Mouse (Mus musculus) brain, embryonic 14.5 days (tissue): Measurements from ENCODE around the gene Scai.

Source experiments
- CTCF ChIP-seq: fragments of 200-500 bp; IDR thresholded peaks from 2 replicates; pipeline ENCODE4 v1.5.1; 2012; ENCODE audit warnings: inconsistent platforms, mild to moderate bottlenecking, moderate library complexity, borderline replicate concordance; ENCODE audit not compliant: insufficient read depth, insufficient read length; ENCODE audit errors: extremely low read depth
- POLR2A ChIP-seq: fragments of 200-500 bp; IDR thresholded peaks from 2 replicates; pipeline ENCODE4 v1.6.1; 2012; ENCODE audit warnings: mild to moderate bottlenecking, inconsistent platforms, borderline replicate concordance; ENCODE audit not compliant: poor library complexity, insufficient read depth, insufficient read length, severe bottlenecking; ENCODE audit errors: extremely low read depth

DNA sequence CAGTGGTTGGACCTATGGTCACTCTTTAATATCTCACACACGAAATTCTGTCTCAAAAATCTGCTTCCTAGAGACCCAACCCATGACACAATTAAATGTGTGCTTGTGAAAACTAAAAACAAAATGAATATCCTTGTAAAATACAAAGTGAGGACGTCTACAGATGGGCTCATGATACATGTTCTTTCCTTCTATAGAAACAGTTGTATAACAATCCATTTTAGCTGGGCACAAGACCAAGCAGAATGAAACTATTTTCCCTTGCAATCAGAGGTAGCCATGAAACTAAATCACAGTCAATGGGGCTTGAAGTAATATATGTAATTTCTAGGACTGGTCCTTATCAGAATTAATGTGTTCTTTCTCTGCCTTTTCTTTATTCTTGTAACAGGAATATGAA, 39.6 kb downstream of the Scai start:
- no peak for TF ChIP-seq POLR2A
- no peak for TF ChIP-seq CTCF
